Mouse (Mus musculus) natural killer cell, adult 2 months (primary cell): ENCODE measurements around the gene Ank3.
A peak's percentile ranks its signal among the peaks of the same experiment; 100 is the strongest.
"Not testable (repeated sequence)": the region's sequence is repeated elsewhere in the genome, so short reads cannot be mapped to it uniquely, and the experiment has no call there.

Source experiments
- DNase-seq, 2 experiments: peaks; one replicate each; pipeline ENCODE4 v3.0.0; 2022; ENCODE audit warnings: low spot score in 2 of 2

Ank3 gene

DNA sequence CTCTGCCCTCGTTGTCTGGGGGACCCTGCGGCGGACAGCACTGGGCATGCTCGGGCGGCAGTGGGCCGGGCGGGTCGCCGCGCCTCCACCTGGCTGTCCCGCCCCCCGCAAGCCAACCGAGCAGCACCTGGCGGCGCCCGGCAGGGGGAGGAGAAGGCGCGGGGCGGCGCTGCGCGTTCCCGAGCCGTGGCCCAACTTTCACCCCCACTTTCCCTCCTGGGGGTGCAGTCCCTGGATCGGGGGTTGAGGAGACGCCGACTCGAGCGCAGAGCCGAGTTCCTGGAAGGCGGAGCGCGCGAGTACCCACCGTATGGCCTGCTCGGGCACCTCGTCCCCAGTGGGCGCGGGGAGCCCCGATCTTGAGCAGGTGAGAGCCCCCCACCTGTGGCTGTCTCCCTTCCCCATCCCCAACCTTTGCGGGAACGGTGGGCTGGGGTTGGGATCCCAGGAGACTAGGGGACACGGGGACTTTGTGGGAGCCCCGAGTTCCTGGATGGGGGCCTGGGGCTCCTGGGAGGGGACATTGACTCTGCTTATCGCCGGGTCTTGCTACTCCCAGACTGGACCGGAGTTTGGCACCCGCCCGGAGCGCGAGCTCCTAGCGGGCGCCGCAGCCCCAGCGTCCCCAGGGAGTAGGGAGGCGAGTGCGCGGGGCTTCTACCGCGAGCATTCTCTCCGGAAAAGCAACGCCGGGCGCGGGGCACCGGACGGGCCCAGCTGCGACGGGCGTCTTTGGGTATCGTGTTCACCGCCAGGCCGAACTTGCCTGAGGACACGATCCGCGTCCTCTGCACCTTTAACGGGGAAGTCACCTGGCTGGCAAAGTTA, at the start of gene Ank3:
Gene Ank3 (plus strand): TSS at position 11 of the 828 bp plus-strand sequence.
- DNase-seq = no peak

DNA sequence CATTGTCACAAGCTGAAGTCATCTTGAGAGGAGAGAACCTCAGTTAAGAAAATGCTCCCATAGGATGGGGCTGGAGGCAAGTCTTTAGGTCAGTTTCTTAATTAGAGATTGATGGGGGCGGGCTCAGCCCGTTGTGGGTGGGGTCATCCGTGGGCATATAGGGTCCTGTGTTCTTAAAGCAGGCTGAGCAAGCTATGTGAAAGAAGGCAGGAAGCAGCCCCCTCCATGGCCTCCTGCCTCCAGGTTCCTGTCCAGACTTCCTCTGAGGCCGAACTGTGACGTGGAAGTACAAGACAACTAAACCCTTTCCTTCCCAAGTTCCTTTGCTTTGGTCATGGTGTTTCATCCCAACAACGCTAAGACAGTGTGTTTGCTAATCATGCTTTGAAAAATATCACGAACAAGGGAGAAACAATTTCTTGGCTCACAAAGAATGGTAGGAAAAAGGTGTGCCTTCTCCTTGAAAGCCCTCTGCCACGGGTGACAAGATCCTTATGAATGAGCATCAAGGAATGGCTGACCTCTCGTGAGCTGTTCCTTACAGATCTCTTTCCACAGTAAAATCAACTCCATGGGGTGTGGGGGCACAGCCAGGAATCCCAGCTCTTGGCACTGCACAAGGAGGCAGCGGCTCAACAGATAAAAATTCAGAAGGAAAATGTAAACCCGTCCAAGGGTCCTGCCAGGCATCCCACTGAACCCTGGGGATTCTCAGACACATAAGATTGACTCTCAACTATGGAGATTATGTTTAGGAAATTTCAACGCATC, 47.3 kb upstream of the Ank3 start:
- no peak for DNase-seq

DNA sequence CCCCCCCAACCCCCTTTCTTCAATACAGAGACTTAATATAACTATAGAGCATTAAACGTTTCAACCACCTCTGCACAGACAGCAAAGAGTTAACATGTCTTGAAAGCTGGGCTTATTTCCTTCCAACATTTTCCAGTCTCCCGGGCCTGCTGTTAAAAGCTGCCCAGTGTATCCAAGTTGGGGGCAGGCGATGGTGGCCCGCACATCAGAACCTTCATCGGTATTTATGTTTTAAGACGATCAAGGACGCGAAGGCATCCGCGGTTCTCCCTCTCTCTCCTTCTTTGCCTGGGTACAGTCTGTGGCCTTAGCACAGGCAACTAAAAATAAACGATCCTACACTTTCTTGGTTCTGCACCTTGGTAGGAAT, 46.7 kb upstream of the Ank3 start:
- DNase-seq = peak in 1 of 2 experiments; percentile 4

DNA sequence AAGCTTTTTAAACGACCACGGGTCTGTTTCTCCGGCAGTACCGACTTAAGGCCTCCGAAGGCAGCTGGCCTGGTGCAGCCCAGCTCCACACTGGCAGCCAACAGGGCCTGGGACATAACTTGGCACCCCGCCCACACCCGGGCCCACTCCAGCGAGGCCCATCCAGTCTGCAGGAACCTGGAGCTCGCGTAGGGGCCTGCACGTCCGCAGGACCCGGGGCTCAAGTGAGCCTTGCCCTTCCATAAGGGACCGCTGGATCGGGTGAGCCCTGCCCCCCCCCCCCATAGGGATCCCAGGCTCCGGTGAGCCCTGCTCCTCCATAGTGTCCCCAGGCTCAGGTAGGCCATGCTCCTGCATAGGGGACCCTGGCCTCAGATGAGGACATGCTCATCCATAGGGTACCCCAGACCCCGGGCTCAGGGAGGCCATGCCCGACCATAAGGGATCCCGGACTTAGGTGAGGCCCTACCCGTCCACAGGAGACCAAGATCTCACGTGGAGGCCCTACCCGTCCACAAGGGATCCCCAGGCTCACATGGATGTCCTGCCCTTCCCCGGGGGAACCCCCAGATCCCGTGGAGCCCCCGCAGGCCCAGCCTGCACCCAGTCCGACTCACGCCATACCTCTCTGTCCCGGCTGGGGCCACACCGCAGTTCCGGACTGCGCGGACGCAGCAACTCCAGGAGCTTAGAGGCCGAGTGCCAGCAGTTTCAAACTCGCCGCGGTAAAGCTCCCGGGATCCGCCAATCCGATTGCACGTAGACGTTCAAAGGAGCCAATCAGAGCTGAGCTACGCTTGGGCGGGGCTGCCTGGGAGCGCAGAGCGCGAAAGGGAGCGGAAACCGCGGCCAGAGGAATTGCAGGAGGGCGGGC, 46.1 kb upstream of the Ank3 start, which contains the start of gene Cdk1:
Gene Cdk1 (minus strand): TSS at position 727 of the 874 bp plus-strand sequence.
- DNase-seq = peak; percentile 87 to 90

DNA sequence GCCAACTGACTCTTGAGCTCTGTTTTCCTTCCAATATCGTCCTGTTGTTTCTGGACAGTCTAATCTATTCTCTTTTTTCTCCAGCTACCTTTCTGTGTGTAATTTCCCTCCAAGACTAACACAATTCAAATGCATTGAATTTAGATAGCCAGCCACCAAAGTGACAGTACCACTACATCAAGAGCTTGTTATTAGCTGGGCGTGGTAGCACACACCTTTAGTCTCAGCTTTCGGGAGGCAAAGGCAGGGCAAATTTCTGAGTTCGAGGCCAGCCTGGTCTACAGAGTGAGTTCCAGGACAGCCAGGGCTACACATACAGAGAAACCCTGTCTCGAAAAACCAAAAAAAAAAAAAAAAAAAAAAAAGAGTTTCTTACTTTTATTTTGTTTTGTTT, 45.5 kb upstream of the Ank3 start:
- not testable (repeated sequence) for DNase-seq

DNA sequence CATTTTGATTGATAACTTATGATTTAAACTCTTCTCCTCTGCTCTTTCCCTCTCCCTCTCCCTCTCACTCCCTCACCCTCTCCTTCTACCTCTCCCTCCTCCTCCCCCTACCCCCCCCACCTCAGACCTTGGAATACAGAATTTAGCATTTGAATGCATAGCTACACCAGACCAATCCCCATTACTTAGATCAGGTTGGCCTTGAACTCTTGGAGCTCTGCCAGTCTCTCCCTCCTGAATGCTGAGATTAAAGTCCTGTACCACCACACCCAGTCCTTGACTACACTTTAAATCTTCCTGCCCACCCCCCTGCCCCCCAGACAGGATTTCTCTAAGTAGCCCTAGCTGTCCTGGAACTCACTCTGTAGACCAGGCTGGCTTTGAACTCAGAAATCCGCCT, 38.9 kb upstream of the Ank3 start:
- DNase-seq = no peak

DNA sequence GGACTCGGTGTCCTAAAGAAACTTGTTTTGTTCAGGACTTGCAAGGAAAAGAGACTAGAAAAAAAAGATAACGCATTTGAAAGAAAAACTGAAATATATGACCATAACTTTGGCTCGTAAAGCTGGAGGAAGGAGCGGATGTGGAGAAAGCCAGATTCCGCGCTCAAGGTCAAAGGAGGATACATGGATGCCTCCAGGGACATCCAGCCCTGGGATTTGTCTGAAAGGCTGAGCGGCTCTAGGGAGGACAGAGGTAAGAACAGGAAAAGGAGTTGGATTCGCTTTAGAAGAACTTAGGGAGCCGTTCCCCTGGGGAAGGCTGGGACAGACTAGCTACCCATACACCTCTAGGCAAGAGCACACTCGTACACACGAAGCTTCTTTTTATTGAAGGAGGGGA, 32.4 kb upstream of the Ank3 start:
- DNase-seq = no peak

DNA sequence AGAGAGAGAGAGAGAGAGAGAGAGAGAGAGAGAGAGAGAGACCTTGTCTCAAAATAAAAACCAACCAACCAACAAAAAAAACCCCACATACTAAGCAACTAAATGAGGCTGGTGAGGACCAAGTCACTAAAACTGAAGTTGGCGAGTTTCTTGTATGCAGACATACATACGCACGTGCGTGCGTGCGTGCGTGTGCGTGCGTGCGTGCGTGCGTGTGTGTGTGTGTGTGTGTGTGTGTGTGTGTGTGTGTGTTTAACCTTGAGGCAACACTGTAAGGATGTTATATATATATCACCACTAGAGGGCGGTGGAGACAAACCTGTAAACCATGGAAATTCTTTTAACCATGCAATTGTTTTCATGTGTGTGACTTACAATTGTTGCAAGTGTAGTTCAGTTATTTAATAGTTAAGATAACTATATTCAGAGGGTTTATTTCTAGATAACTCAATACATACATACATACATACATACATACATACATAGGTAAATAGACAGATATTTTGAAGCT, 31.6 kb upstream of the Ank3 start:
- no peak for DNase-seq

DNA sequence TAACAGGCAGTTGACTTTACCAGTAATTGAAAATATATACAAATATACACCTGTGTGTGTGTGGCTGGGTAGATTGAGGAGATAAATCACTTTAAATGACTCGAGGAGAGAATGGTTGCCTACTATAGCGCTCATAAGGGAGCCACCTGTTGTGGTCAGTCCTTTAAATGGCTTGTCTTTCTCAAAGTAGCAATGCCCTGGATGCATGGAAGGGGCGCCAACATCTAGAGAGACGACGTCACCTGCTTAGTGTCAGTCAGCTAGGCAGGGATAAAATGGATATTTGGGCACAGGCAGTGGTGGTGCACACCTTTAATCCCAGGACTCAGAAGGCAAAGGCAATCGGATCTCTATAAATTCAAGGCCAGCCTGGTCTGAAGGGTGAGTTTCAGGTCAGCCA, 29.3 kb upstream of the Ank3 start:
- DNase-seq = no peak

DNA sequence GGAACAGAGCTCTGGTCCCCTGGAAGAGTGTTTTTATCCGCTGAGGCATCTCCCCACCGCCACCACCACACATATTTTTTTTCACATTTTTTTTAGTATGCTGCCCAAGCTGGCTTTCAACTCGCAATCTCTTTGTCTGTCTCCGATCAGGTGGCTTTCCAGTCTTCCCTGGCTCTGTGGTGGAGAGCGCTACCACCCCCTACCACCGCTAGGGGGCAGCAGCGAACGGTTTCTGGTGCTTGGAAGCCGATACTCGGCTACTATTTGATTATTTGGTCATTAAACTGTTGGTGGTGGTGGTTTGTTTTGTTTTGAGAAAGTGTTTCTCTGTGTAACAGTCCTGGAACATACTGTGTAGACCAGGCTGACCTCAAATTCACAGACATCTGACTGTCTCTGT, 27.1 kb upstream of the Ank3 start:
- no peak for DNase-seq

DNA sequence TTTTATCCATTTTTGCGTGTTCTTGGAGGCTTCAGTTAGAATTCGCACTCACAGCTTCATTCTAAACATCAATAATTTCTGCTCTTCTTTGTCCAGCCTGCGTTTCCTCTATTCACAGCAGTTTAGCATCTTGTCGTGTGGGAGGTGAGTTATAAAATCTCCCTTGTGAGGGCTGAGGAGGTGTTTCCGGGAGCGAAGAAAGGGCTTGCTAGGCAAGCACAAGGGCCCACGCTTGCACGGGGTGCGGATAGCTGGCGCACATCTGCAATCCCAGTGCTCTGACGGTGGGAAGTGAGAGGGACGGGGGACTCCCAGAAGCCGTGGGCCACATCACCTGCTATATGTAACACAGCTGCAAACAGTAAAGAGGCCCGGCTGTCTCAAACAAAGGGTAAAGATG, 26.5 kb upstream of the Ank3 start:
- DNase-seq = no peak

DNA sequence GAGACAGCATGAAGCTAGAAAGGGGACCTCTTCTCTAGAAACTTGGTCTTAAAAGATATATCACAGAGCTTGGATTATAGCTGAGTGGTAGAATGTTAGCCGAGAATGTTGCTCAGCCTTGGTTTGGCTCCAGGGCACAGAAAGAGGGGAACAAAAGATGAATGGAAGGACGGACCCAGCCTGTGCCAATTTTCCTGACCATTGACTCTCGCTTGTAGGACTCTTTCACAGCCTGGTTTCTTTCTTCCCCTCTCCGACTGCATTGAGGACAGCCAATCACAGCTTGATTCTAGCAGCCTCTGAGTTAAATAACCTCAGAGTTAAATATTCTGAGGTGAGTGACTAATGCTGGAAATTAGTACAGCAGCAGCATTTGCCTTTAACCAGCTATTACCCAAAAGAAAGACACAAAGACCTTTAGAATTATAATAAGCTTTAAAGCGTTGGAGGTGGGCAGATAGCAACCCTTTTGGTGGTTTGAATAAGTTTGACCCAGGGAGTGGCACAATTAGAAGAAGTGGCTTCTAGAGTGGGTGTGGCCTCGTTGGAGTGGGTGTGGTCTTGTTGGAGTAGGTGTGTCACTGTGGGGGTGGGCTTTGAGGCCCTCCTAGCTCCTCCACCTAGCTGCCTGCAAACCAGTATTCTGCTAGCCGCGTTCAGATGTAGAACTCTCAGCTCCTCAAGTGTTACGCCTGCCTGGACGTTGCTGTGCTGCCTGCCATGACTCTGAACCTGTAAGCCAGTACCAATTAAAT, 24.6 kb upstream of the Ank3 start:
- no peak for DNase-seq

DNA sequence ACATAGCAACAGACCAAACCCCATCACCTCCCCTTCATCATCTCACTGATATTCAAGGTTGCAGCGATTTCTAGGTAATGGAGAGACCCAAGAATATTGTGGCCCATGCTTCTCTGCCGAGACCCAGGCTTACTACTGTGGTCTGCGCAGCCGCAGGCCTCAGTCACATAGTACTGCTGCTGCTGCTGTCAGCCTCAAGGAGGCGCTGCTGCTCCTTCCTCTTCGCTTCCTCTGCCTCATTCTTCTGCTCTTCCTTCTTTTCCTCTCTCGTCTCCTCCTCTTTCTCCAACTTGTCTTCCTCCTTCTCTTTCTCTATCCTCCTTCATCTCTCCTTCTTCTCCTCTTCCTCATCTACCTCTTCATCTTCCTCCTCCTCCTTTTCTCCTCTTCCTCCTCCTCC, 23.4 kb upstream of the Ank3 start:
- DNase-seq = no peak

DNA sequence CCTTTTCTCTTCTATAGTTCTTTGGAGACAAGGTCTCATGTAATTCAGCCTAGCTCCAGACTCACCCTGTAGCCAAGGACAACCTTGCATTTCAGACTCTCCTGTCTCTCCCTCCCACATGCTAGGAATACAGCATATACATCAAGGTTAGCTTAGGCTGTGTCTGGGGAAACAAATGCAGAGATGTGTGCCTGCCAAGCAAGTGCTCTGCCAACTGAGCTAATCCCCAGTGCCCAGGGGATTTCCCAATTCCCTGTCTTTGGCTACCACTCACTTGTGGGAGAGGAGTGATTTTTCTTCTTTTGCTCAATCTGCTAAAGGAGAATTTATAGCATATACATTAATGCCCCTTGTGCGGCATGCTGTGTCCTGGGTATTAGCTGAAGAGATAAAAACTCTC, 15.4 kb upstream of the Ank3 start:
- no peak for DNase-seq

DNA sequence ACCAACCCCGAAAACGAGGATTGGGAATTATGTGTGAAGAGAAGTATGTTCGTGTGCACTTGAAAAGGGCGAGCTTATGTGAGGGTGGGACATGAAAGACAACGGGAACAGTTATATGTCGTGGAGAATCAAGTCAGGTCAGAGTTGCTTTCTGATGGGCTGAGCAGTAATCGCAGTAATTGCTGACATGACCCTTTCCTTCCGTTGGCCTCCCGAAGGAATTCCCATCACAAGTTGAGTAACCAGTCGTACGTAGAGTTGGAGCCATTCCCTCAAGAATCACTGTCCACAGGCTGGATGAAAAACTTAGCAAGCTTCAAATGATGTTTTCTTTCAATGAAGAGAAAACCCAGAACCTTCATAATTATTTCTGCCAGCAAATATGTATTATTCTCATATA, 13.9 kb upstream of the Ank3 start:
- no peak for DNase-seq

DNA sequence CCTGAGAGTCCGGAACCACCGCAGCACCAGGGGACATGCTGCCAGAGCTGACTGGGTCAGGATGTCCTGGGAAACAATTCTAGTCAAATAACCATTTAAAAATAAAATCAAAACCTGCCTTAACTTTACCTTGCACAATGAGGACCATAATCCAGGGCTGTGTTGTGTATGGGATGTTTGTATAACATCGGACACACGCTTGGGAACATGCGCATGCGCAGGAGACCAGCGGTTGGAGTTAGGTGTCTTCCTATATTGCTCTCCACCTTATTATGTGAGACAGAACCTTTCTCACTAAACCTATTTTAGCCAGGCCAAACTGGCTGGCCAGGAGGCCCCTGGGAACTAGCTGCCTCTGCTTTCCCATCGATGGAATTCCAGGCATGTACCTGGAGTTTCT, 13.4 kb upstream of the Ank3 start:
- DNase-seq = no peak

DNA sequence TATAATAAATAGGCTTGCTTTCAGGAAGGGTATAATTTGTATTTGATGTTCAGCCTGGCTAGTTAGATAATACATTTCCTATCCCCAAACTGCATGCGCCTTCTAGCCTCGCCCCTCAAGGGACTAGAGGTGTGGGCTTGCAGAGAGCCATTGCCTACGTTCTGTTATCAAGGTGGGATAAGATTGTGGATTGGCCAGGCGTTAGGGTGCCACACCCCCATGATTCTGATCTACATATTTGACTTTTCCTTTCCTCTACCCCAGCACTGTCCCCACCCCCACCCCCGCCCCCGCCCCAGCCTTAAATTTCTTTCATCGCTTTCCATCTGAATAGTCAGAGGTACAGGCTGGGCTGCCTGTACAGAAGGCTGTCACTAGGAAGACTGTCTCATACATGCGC, 11.8 kb upstream of the Ank3 start:
- no peak for DNase-seq

DNA sequence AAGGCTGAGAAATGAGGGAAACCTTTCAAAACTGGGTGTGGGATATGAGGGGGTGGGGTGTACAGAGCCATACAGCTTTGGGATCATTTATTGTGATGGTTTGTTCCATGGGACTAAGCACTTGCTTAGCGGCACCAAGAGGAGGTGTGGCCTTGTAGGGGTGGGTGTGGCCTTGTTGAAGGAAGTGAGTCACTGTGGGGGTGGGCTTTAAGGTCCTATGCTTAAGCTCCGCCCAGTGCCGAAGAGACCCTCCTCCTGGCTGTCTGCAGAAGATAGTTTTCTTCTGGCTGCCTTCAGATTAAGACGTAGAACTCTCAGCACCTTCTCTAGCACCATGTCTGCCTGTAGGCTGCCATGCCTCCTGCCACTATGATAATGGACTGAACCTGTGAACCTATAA, 9.1 kb upstream of the Ank3 start:
- DNase-seq = no peak

DNA sequence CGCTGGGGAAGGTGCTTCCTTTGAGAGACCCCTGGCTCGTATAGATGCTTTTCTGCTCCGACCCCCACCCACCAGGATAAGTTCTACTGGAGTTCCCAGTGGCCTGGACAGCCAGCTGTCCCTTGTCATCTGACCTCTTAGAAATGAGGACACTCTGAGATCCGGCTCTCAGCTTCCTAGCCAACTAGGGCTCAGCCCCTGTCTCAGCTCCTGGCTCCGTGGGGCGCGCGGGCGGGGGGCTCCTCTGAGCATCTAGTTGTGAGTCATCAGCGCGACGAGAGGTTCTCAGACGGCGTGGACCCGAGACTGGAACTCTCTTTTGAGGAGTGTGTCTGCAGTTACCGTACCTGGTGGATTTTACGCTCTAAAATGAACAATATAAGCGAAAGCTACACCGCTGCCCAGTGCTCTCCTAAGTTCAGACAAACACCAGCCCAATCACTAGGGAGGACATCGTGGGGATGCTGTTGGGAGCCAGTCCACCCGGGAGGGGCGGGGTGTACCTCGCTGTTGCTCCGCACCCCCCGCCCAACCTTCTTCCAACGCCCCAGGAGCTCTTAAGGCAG, 293 bp upstream of the Ank3 start:
- no peak for DNase-seq

DNA sequence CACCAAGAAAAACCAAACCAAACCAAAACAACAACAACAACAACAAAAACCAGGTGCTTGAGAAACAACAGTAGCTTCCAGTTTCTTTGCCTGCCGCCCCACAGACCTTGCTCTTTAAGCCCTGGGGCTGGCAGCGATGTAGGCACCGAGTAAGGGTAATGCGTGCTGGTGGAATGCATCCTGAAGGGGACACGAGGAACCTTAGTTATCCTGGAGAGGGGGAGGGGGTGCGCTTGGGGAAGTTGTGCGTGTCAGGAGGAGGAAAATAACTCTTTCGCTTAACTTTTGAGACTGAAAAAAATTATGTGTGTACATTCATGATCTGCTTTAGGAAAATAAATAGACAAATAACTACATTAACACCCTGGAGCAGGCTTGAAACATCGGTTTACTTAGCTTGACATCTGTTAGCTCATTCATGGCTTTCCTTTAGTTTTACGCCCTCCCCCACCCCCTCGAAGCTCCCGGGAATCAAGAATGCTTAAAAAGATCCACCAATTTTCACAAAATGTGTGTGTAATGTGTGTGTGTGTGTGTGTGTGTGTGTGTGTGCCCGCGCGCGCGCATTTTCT, 1.3 kb downstream of the Ank3 start:
- no peak for DNase-seq

DNA sequence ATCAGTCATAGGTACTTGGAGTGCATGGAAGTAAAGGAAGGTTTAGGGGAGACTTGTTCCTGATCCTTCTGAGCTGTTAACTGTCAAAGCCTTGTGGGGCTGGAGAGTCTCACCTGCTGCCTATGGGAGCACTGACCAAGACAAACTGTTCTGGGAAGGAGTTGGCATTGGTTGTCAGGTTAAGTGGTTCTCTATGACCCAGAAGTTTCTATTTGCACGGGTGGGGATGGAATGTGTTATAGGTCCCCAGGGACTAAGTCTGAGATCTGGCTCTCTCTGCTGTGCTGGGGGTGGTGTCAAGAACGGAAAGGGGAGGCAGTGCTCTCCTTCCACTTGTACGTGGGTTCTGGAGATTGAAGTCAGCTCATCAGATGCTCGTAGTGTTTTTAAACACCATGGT, 6.9 kb downstream of the Ank3 start:
- DNase-seq = no peak
